Comparison of ENCODE assay signal across 19 mouse cellular contexts in genomic region chr8:8639569-8640263, GRCm38 (mm10). TPM values are rescaled to one million over a fixed set of nuclear protein-coding genes. Genes with fewer than 3 reads are reported as not detected.
A peak's percentile ranks its signal among the peaks of the same experiment; 100 is the strongest.
DNase-seq lines count a peak whose midpoint lies in the region; ATAC-seq and TF ChIP-seq lines count a peak whose summit lies in the region.
"Had no signal": no experiment of that assay in that cellular context is flagged by ENCODE, and none has a peak within 500 bp of the region (broad histone marks: within the 10 kb centered on the region; RNA-seq: fewer than 3 reads in every experiment).

No protein-coding gene starts in this region.

- ATAC-seq in kidney, postnatal 0 days (replicated peaks; ENCODE audit: low FRiP score, low read depth), result no peak; the same call in 1 of the 2 replicates
- ATAC-seq in forebrain, embryonic 14.5 days, result peak; percentile 29
- ATAC-seq: CD4-positive, CD25-positive, alpha-beta regulatory T cell, adult 4 months; inflammation-experienced regulatory T-cells, adult 6 months had no signal

- 24% methylated on average over 8 of the region's 8 CpGs for WGBS in kidney, postnatal 0 days
- 13% methylated on average over 8 of the region's 8 CpGs for WGBS in forebrain, embryonic 14.5 days

- H3K27me3 ChIP-seq in kidney, postnatal 0 days (ENCODE audit: insufficient read depth, low read length), result no peaks in the 10 kb centered on the region
- H3K27me3 ChIP-seq in forebrain, embryonic 14.5 days (replicated peaks; ENCODE audit: control insufficient read depth, insufficient read depth, low read length), result no peaks in the 10 kb centered on the region
- H3K27me3 ChIP-seq: embryonic facial prominence, embryonic 12.5 days had no signal

- H3K9me3 ChIP-seq in kidney, postnatal 0 days (replicated peaks; ENCODE audit: low read length), result no peaks in the 10 kb centered on the region
- H3K9me3 ChIP-seq in forebrain, embryonic 14.5 days (replicated peaks; ENCODE audit: control insufficient read depth, low read length), result no peaks in the 10 kb centered on the region
- H3K9me3 ChIP-seq: embryonic facial prominence, embryonic 12.5 days had no signal

- H3K36me3 ChIP-seq in kidney, postnatal 0 days (ENCODE audit: insufficient read depth, low read length), result 0 out of 2 replicates have a peak, but pooled peaks cover 3% of the 10 kb centered on the region
- peaks cover 34% of the 10 kb centered on the region for H3K36me3 ChIP-seq in forebrain, embryonic 14.5 days (ENCODE audit: control insufficient read depth, insufficient read depth, low read length)

- H3K4me2 ChIP-seq in kidney, postnatal 0 days (ENCODE audit: low read length), result peak overlapping the region; percentile 7; the same call in 1 of the 2 replicates
- peak overlapping the region; percentile 16; the same call in 1 of the 2 replicates for H3K4me2 ChIP-seq in forebrain, embryonic 14.5 days (ENCODE audit: low read length)
- H3K4me2 ChIP-seq: embryonic facial prominence, embryonic 12.5 days; liver, embryonic 11.5 days; lung, embryonic 14.5 days had no signal

- intact Hi-C loops in gastrocnemius, postnatal 14 days (cut with DNase I; ENCODE audit: low total_unique reads), result no loop called here

- TF ChIP-seq CTCF in kidney, postnatal 0 days (IDR thresholded peaks at IDR 0.05; ENCODE audit: low read depth), result peak; percentile 17; the same call in 1 of the 2 replicates

- no peak overlapping the region for H3K4me3 ChIP-seq in kidney, postnatal 0 days (replicated peaks; ENCODE audit: low read depth, low read length)
- no peak overlapping the region for H3K4me3 ChIP-seq in forebrain, embryonic 14.5 days (ENCODE audit: low read depth, low read length)
- H3K4me3 ChIP-seq: embryonic facial prominence, embryonic 12.5 days had no signal

- peak; percentile 71 for DNase-seq in heart, adult 11 months
- DNase-seq in heart, adult 9 months (ENCODE audit: low spot score in 2 of 2), result no peak
- peak; percentile 58 for DNase-seq in kidney, postnatal 0 days (ENCODE audit: low spot score)
- no peak for DNase-seq in kidney, adult 18-20 months
- DNase-seq in forebrain, embryonic 14.5 days (ENCODE audit: low spot score), result peak; percentile 35
- DNase-seq in retina, embryonic 14.5 days (ENCODE audit: low spot score), result peak; percentile 74
- DNase-seq in cerebellum, postnatal 25 days, result no peak
- DNase-seq in gastrocnemius, postnatal 14 days, result no peak
- DNase-seq: adrenal gland, postnatal 10 days; cerebellum, adult 18-20 months; heart, postnatal 4 days; left cerebral cortex, postnatal 4 days; lung, embryonic 14.5 days; lung, postnatal 4 days; thymus, postnatal 14 days had no signal

- H3K4me1 ChIP-seq in kidney, postnatal 0 days (replicated peaks; ENCODE audit: insufficient read depth, low read length), result peaks cover 10% of the 10 kb centered on the region; the same call in 1 of the 2 replicates
- H3K4me1 ChIP-seq in forebrain, embryonic 14.5 days (ENCODE audit: control insufficient read depth, insufficient read depth, low read length), result peaks cover 30% of the 10 kb centered on the region

- H3K9ac ChIP-seq in kidney, postnatal 0 days (ENCODE audit: low read depth, low read length), result no peak overlapping the region
- no peak overlapping the region for H3K9ac ChIP-seq in forebrain, embryonic 14.5 days (ENCODE audit: low read length)
- H3K9ac ChIP-seq: embryonic facial prominence, embryonic 12.5 days; lung, embryonic 14.5 days had no signal

- 0 out of 2 replicates have a peak overlapping the region, but pooled peaks have one; percentile 1 for H3K27ac ChIP-seq in kidney, postnatal 0 days
- 0 out of 2 replicates have a peak overlapping the region, but pooled peaks have one; percentile 33 for H3K27ac ChIP-seq in forebrain, embryonic 14.5 days (ENCODE audit: low read depth, low read length)
- H3K27ac ChIP-seq: embryonic facial prominence, embryonic 12.5 days had no signal

RNA-seq across cellular contexts. Expression of gene Efnb2, which starts 21.3 kb away (rescaled TPM):
- polyA plus RNA-seq in kidney, postnatal 0 days (2015; fragmentation: Nextera tagmentation; extraction: Ambion mirVana), result 24.0 and 27.4 TPM in 2 replicates
- 48.9 and 50.2 TPM in 2 replicates for polyA plus RNA-seq in forebrain, embryonic 14.5 days (2014; fragmentation: Nextera tagmentation; extraction: Ambion mirVana)
- total RNA-seq in gastrocnemius, postnatal 14 days (2021), result 10 to 100 TPM; 11.8 to 13.0 TPM

RNA-seq across cellular contexts. Expression of gene Arglu1, which starts 50.6 kb away (rescaled TPM):
- 160 and 169 TPM in 2 replicates for polyA plus RNA-seq in kidney, postnatal 0 days (2015; fragmentation: Nextera tagmentation; extraction: Ambion mirVana)
- 114 and 135 TPM in 2 replicates for polyA plus RNA-seq in forebrain, embryonic 14.5 days (2014; fragmentation: Nextera tagmentation; extraction: Ambion mirVana)
- total RNA-seq in gastrocnemius, postnatal 14 days (2021), result 10 to 100 TPM; 26.0 to 26.8 TPM

Comparison
In these comparisons a context has a peak if more than half of its experiments do, and no peak if none do; other contexts are left out.
1. DNase-seq: peak in heart, adult 11 months (single experiment), kidney, postnatal 0 days (single experiment), forebrain, embryonic 14.5 days (single experiment) and retina, embryonic 14.5 days (single experiment); none in heart, adult 9 months (0 of 2), kidney, adult 18-20 months (single experiment), cerebellum, postnatal 25 days (0 of 2) and gastrocnemius, postnatal 14 days (single experiment).